Mouse (Mus musculus): ENCODE results near the gene Sall2.

Gene Sall2

DNA sequence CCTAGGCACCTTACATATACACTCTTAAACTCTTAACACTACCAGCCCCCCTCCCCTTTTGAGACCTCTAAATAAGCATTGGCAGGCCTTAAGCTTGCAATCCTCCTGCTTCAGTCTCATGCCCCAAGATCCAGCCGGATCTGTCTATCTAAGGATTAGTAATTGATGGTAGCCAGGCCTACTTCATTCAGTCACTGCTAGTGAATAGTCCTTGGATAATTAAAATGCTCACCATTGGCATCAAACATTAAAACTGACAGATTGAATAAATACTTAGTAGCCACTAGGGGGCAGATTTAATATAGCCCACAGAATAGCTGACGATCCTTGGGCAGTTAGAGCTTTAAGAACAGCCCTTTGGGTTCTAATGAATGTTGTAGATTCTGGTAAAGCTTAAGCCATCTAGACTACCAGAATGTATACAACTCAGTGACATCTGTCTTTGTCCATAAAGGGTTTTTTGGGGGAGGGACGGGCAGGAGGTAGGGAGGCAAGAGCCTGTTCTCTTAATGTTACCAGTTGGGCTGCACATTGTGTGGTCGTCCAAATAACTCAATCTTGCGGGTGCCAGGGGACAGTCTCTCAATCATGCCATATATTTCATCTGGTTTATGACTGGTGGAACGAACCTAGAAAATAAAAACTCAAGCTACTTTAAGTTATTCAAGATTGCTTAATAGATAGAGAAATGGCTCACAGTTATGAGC, 32.9 kb downstream of the Sall2 start:
- DNase-seq = no peak

DNA sequence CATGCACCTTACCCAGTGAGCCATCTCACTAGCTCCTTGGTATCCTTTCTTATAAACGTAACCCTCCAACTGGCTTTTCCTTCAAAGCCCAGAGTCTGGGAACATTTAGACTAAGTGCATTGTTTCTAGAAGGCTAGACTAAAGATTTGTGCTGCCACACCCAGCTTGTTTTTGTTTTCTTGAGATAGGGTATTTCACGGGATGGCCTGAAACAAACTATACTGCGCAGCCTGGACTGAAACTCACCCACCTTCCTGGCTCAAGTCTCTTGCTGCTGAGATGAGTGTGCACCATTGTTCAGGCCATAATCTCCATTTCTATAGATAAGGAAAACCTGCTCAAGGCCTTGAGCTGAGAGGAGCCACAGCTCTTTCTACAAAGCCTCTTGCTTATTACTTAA, 44.4 kb downstream of the Sall2 start:
- DNase-seq = no peak

- DNase-seq = no peak
These were observed 44.9 kb downstream of the Sall2 start for GRCm38 (mm10) chr14:52283629-52284028.

GRCm38 (mm10) chr14:52279747-52280120, 48.8 kb downstream of the Sall2 start:
- no peak for DNase-seq

DNA sequence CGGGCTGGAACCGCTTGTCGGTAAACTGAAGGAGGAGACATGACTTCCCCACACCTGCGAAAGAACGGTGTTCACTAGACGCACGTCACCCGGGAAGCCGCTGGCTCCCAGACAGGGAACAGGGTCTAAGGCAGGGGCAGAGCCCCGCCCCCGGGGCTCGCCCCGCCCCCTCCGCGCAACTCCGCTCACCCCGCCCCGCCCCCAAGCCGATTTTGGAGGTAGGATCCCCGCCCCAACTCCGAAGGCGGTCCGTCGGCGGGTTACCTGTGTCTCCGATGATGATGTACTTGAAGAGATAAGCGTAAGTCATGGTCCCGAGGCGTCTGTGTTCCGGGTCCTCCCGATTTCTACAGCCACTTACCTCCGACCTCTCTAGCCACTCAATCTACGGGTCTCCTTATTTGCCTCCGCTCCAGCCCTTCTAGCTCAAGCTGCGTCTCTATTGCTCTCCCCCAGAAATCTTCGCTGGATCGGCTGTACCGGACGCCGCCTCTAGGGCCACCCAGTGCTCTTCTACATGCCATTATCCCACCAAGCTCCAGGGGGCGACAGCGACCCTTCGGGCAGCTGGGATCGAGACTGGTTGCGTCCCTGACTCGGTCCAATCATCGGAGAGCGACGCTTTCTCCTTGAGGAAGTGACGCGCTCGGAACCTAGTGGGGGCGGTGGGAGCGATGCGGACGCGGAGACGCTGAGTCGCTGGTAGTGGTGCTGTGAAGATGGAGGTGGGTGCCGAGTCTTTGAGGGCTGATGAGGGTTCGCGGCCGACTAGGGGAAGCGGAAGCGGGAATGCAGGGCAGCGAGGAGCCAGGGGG, 49.4 kb downstream of the Sall2 start, which contains the start of the genes Tox4 and Rab2b:
TSS of gene Tox4 (plus strand) at position 215 of the 815 bp plus-strand sequence.
TSS of gene Rab2b (minus strand) at position 614 of the 815 bp plus-strand sequence.
- DNase-seq = peak; percentile 99

DNA sequence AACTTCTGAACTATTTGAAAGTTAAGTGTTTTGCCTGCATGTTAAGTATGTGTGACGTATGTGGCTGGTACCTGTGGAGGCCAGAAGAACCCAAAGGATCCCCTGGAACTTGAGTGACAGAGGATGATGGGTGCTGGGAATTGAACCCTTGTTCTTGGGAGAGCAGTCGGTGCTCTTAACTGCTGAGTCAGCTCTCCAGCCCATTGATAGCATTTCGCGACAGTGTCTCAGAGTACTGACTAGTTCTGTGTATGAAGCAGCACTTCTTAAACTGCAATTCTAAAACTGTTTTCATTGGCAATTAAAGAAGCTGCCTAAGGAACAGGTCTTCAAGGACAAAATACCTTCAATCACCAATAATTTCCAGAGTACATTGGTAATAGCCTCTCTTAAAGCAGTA, 51.4 kb downstream of the Sall2 start:
- DNase-seq = no peak

- DNase-seq = no peak
These were observed 55.8 kb downstream of the Sall2 start for GRCm38 (mm10) chr14:52272781-52273180.

All from right cerebral cortex, postnatal 25 days (tissue).